Mouse (Mus musculus) lung, adult 2 months (tissue): Measurements from ENCODE around the gene Pxdn.

Experiments
- CTCF ChIP-seq: fragments of 200-500 bp; IDR thresholded peaks from 2 replicates; pipeline ENCODE4 v1.5.1; 2011; ENCODE audit warnings: mild to moderate bottlenecking, low read length, control low read depth; ENCODE audit not compliant: insufficient read depth
- POLR2A ChIP-seq: fragments of 200-500 bp; IDR thresholded peaks from 2 replicates; pipeline ENCODE4 v1.6.1; 2011; ENCODE audit warnings: low read depth, mild to moderate bottlenecking, control low read depth, low read length, borderline replicate concordance; ENCODE audit errors: extremely low read depth

GRCm38 (mm10) chr12:30040150-30040549 lies 102.7 kb downstream of the Pxdn start:
- TF ChIP-seq CTCF = peak; percentile 72
- TF ChIP-seq POLR2A = no peak
